8 mouse cellular contexts compared by ENCODE assay signal in genomic region chr3:87620218-87620891, GRCm38 (mm10). TPM values are rescaled to one million over a fixed set of nuclear protein-coding genes. Genes with fewer than 3 reads are reported as not detected.
DNase-seq lines count a peak whose midpoint lies in the region; ATAC-seq and TF ChIP-seq lines count a peak whose summit lies in the region.

No protein-coding gene starts in this region.

- H3K9ac ChIP-seq in heart, embryonic 15.5 days, result peak overlapping the region; percentile 33; the same call in 1 of the 2 replicates
- H3K9ac ChIP-seq in hindbrain, postnatal 0 days (replicated peaks; ENCODE audit: low read length), result peak overlapping the region; percentile 85
- H3K9ac ChIP-seq in midbrain, embryonic 16.5 days (ENCODE audit: low read depth, low read length), result peak overlapping the region; percentile 66

- no peak overlapping the region for H3K27ac ChIP-seq in heart, embryonic 15.5 days
- H3K27ac ChIP-seq in cortical plate, adult 2 months (ENCODE audit: insufficient read depth, low read length), result 0 out of 2 replicates have a peak overlapping the region, but pooled peaks have one; percentile 30
- no peak overlapping the region for H3K27ac ChIP-seq in hindbrain, postnatal 0 days
- no peak overlapping the region for H3K27ac ChIP-seq in midbrain, embryonic 16.5 days (ENCODE audit: low read length)

- peak overlapping the region; percentile 90 for H3K4me2 ChIP-seq in heart, embryonic 15.5 days
- H3K4me2 ChIP-seq in hindbrain, postnatal 0 days (ENCODE audit: low read depth, low read length), result peak overlapping the region; percentile 98
- H3K4me2 ChIP-seq in midbrain, embryonic 16.5 days (ENCODE audit: low read length), result peak overlapping the region; percentile 91

- H3K4me1 ChIP-seq in heart, embryonic 15.5 days (replicated peaks), result peaks cover 37% of the 10 kb centered on the region
- peaks cover 13% of the 10 kb centered on the region for H3K4me1 ChIP-seq in cortical plate, adult 2 months (ENCODE audit: control insufficient read depth, insufficient read depth, low read length)
- peaks cover 16% of the 10 kb centered on the region for H3K4me1 ChIP-seq in hindbrain, postnatal 0 days (ENCODE audit: insufficient read depth, low read length)
- peaks cover 38% of the 10 kb centered on the region for H3K4me1 ChIP-seq in midbrain, embryonic 16.5 days (ENCODE audit: control insufficient read depth, insufficient read depth, low read length)

- H3K4me3 ChIP-seq in heart, embryonic 15.5 days, result peak overlapping the region; percentile 89
- H3K4me3 ChIP-seq in cortical plate, adult 2 months (ENCODE audit: insufficient read depth, low read length), result peak overlapping the region; percentile 86
- H3K4me3 ChIP-seq in hindbrain, postnatal 0 days (ENCODE audit: low read length), result peak overlapping the region; percentile 68
- peak overlapping the region; percentile 88 for H3K4me3 ChIP-seq in midbrain, embryonic 16.5 days (ENCODE audit: low read depth, low read length)

- TF ChIP-seq POLR2A in cortical plate, adult 2 months (IDR thresholded peaks at IDR 0.05; ENCODE audit: extremely low read depth, insufficient read depth, low read length), result no peak

- WGBS in heart, embryonic 15.5 days, result 43% methylated on average over 7 of the region's 7 CpGs
- WGBS in hindbrain, postnatal 0 days, result 50% methylated on average over 7 of the region's 7 CpGs
- 53% methylated on average over 7 of the region's 7 CpGs for WGBS in midbrain, embryonic 16.5 days

- no peaks in the 10 kb centered on the region for H3K36me3 ChIP-seq in heart, embryonic 15.5 days
- H3K36me3 ChIP-seq in hindbrain, postnatal 0 days (ENCODE audit: insufficient read depth, low read length), result no peaks in the 10 kb centered on the region
- no peaks in the 10 kb centered on the region for H3K36me3 ChIP-seq in midbrain, embryonic 16.5 days (ENCODE audit: control insufficient read depth, insufficient read depth, low read length)

- no peaks in the 10 kb centered on the region for H3K9me3 ChIP-seq in heart, embryonic 15.5 days (replicated peaks)
- no peaks in the 10 kb centered on the region for H3K9me3 ChIP-seq in hindbrain, postnatal 0 days (ENCODE audit: low read length)
- H3K9me3 ChIP-seq in midbrain, embryonic 16.5 days (replicated peaks; ENCODE audit: control insufficient read depth, low read length, poor library complexity, severe bottlenecking), result no peaks in the 10 kb centered on the region

- no peak for ATAC-seq in heart, embryonic 15.5 days (replicated peaks; ENCODE audit: insufficient number of reproducible peaks, insufficient read depth, low FRiP score, low read depth)
- no peak for ATAC-seq in hindbrain, postnatal 0 days
- no peak for ATAC-seq in midbrain, embryonic 16.5 days

- no peaks in the 10 kb centered on the region for H3K27me3 ChIP-seq in heart, embryonic 15.5 days
- no peaks in the 10 kb centered on the region for H3K27me3 ChIP-seq in hindbrain, postnatal 0 days (ENCODE audit: insufficient read depth, low read length)
- H3K27me3 ChIP-seq in midbrain, embryonic 16.5 days (ENCODE audit: control insufficient read depth, insufficient read depth, low read depth, low read length), result no peaks in the 10 kb centered on the region

- DNase-seq in heart, postnatal 36 days, result no peak
- DNase-seq in hindbrain, postnatal 0 days (ENCODE audit: low spot score), result no peak
- no peak for DNase-seq in B cell, adult 2 months
- DNase-seq in thymus, postnatal 4 days, result no peak
- DNase-seq in spleen, postnatal 14 days (ENCODE audit: low spot score in 2 of 2), result no peak

- no peak for TF ChIP-seq CTCF in cortical plate, adult 2 months (IDR thresholded peaks at IDR 0.05; ENCODE audit: extremely low read depth, insufficient read depth, low read length)
- no peak for TF ChIP-seq CTCF in hindbrain, postnatal 0 days (IDR thresholded peaks at IDR 0.05; ENCODE audit: low read depth)

- intact Hi-C loops in heart, postnatal 36 days (cut with DNase I), result no loop called here

RNA-seq across cellular contexts. Expression of gene Arhgef11, which starts 3.0 kb away (rescaled TPM):
- polyA plus RNA-seq in heart, embryonic 15.5 days (2015; fragmentation: Nextera tagmentation; extraction: Ambion mirVana), result 7.5 and 10.8 TPM in 2 replicates
- 10 to 100 TPM; 20.4 TPM for total RNA-seq in heart, postnatal 36 days (2021)
- polyA plus RNA-seq in cortical plate, adult 2 months (2012; rRNA removed), result 36.0 and 38.0 TPM in 2 replicates
- 73.9 and 75.5 TPM in 2 replicates for total RNA-seq in hindbrain, postnatal 0 days (2014; rRNA removed)
- 14.6 and 17.4 TPM in 2 replicates for polyA plus RNA-seq in hindbrain, postnatal 0 days (2015; fragmentation: Nextera tagmentation; extraction: Ambion mirVana)
- polyA plus RNA-seq in midbrain, embryonic 16.5 days (2015; fragmentation: Nextera tagmentation; extraction: Ambion mirVana), result 26.2 and 26.5 TPM in 2 replicates

Comparison
In these comparisons a context has a peak if more than half of its experiments do, and no peak if none do; other contexts are left out.
1. H3K9ac ChIP-seq: peak in every context shown above with its lines; median percentile 85 in hindbrain, postnatal 0 days; 66 in midbrain, embryonic 16.5 days; 33 in heart, embryonic 15.5 days.